Mouse (Mus musculus) lung, postnatal 0 days (tissue): ENCODE measurements around the gene Tgm6. TPM values are rescaled to one million over a fixed set of nuclear protein-coding genes. Genes with fewer than 3 reads are reported as not detected.

Experiments
- ATAC-seq: fragments of 200-750 bp; cut with Nextera tagmentation; 2 replicates; pipeline ENCODE4 v1.8.0; 2017; ENCODE audit warnings: moderate library complexity
- DNase-seq: peaks from one replicate; pipeline ENCODE4 v3.0.0-alpha.2; 2016; ENCODE audit warnings: low spot score
- H3K27ac ChIP-seq: fragments of 300-500 bp; sonication (generic); 2 replicates; pipeline ENCODE4 v1.5.1; 2014; ENCODE audit warnings: antibody characterized with exemption, mild to moderate bottlenecking, low read length, mixed read lengths
- H3K27me3 ChIP-seq: fragments of 300-500 bp; sonication (generic); replicated peaks from 2 replicates; pipeline ENCODE4 v1.6.1; 2014; ENCODE audit warnings: low read length, mixed read lengths; ENCODE audit not compliant: insufficient read depth
- H3K36me3 ChIP-seq: fragments of 300-500 bp; sonication (generic); 2 replicates; pipeline ENCODE4 v1.6.1; 2014; ENCODE audit warnings: low read length, mixed read lengths; ENCODE audit not compliant: insufficient read depth
- H3K4me1 ChIP-seq: fragments of 300-500 bp; sonication (generic); 2 replicates; pipeline ENCODE4 v1.6.1; 2014; ENCODE audit warnings: antibody characterized with exemption, low read depth, low read length, mixed read lengths; ENCODE audit not compliant: insufficient read depth
- H3K4me2 ChIP-seq: fragments of 300-500 bp; sonication (generic); replicated peaks from 2 replicates; pipeline ENCODE4 v1.6.1; 2014; ENCODE audit warnings: low read depth, mild to moderate bottlenecking, low read length, moderate library complexity, mixed read lengths
- H3K4me3 ChIP-seq: fragments of 300-500 bp; sonication (generic); 2 replicates; pipeline ENCODE4 v1.5.1; 2014; ENCODE audit warnings: low read depth, low read length
- H3K9ac ChIP-seq: fragments of 300-500 bp; sonication (generic); replicated peaks from 2 replicates; pipeline ENCODE4 v1.6.1; 2014; ENCODE audit warnings: low read depth, mild to moderate bottlenecking
- H3K9me3 ChIP-seq: fragments of 300-500 bp; sonication (generic); 2 replicates; pipeline ENCODE4 v1.6.1; 2016; ENCODE audit warnings: low read length, mixed read lengths
- CTCF ChIP-seq: IDR thresholded peaks from 2 replicates; pipeline ENCODE4 v1.5.1; 2016; ENCODE audit warnings: antibody characterized with exemption, mild to moderate bottlenecking
- EP300 ChIP-seq: IDR thresholded peaks from 2 replicates; pipeline ENCODE4 v1.6.1; 2016; ENCODE audit warnings: antibody characterized with exemption, mild to moderate bottlenecking, control low read depth
- whole genome bisulfite sequencing: fragments of 180-500 bp; shearing (Covaris S2); extraction: QIAGEN DNeasy Blood & Tissue Kit; methylation state at CpG from one replicate; pipeline ENCODE4 v1.1.7; 2014; 5-methylcytosine and 5-hydroxymethylcytosine counted together
- polyA plus RNA-seq: library from polyadenylated mRNA; unstranded; fragments of >200 nt; fragmentation: Nextera tagmentation; extraction: Ambion mirVana; gene quantifications from 2 replicates; pipeline ENCODE4 v1.2.1, GENCODE M21; 2015

Gene Tgm6
- polyA plus RNA-seq, 1 experiment from 2014 or later, result not detected

DNA sequence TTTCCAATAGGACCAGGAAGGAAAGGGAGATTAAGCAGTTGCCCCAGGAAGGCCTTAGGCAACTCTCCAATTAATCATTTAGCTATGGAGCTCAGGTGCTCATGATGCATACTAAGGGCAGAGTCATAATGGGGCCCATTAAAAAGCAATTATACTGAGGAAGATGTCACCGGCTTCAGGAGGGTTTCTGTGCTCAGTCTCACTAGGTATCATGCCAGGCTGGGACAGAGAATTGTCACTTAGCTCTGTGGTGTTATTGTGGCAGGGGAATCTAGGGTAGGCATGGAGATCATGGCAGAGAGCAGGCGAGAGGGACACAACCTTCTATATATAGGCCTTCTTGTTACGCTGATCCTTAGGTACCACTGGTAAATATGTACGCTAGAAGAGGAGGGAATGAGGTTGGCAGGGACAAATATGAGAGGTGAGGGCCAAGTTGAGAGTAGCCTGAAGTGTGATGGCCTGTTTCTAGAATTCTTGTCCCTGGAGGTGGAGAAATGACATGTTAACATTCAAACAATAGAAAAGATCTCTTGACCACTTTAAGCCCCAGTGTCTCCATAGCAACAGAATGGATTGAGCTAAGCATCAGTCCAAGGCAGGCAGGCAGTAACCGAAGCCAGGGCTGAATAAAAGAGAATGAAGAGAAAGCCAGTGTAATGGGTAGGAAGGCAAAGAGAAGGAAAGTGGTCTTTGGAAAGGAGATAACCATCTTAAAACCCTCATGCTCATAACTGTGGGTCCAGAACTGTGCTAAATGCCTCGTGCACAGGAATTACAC is 13.3 kb downstream of the Tgm6 start:
- Histone ChIP-seq H3K4me3 (no peak overlapping the region), H3K4me1 (no peaks in the 10 kb centered on the region), H3K4me2 (no peak overlapping the region), H3K27ac (no peak overlapping the region), H3K9me3 (no peaks in the 10 kb centered on the region), H3K36me3 (no peaks in the 10 kb centered on the region), H3K27me3 (no peaks in the 10 kb centered on the region), H3K9ac (no peak overlapping the region)
- ATAC-seq, result no peak
- DNase-seq, result no peak
- 67% methylated on average over 6 of the region's 6 CpGs for WGBS
- TF ChIP-seq EP300 (no peak), CTCF (no peak)

DNA sequence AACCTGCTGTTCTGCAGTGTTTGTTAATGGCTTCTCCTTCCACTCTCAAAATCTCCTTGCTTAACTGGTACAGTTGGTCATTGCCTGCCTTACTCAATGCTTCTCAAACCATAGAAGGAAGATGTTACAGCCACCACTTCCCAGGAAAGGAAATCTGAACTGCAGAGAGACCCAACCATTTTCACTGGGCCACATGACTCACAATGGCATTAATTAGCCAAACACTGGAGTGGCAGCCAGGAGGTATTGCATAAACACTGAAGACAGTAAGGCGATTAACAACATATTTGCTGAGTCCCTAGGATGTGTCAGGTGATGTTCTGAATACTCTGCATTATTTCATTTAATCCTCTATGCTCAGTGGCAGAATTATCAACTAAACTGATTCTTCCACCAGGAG is 13.9 kb downstream of the Tgm6 start:
- no peaks in the 10 kb centered on the region for H3K4me1 ChIP-seq
- DNase-seq (no peak), ATAC-seq (no peak)
- WGBS, result 32% methylated on average over 1 of the region's 1 CpGs
- H3K9me3 ChIP-seq, result no peaks in the 10 kb centered on the region
- H3K9ac ChIP-seq, result no peak overlapping the region
- H3K27ac ChIP-seq, result no peak overlapping the region
- H3K4me2 ChIP-seq, result no peak overlapping the region
- H3K4me3 ChIP-seq, result no peak overlapping the region
- H3K27me3 ChIP-seq, result no peaks in the 10 kb centered on the region
- TF ChIP-seq EP300 (no peak), CTCF (no peak)
- H3K36me3 ChIP-seq, result no peaks in the 10 kb centered on the region

DNA sequence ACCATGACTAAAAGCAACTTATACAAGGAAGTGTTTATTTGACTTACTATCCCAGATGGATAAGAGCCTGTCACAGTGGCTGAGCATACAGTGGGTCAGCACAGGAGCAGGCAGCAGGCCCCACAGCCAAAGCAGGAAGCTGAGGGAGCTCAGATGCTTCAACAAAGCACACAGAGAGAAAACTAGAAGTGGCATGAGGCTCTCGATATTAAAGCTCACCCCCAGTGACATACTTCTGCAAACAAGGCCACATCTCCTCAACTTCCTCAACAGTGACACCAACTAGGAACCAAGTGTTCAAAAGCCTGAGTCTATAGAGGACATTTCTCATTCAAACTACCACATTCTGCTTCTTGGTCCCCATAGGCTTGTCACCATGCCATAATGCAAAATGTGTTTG is 17.5 kb downstream of the Tgm6 start:
- DNase-seq (no peak), ATAC-seq (no peak)
- Histone ChIP-seq H3K4me3 (no peak overlapping the region), H3K9me3 (no peaks in the 10 kb centered on the region), H3K27me3 (no peaks in the 10 kb centered on the region), H3K9ac (no peak overlapping the region), H3K27ac (no peak overlapping the region), H3K4me2 (no peak overlapping the region), H3K4me1 (no peaks in the 10 kb centered on the region), H3K36me3 (no peaks in the 10 kb centered on the region)
- no peak for TF ChIP-seq CTCF
- TF ChIP-seq EP300, result no peak
- 14% methylated on average over 1 of the region's 1 CpGs for WGBS

DNA sequence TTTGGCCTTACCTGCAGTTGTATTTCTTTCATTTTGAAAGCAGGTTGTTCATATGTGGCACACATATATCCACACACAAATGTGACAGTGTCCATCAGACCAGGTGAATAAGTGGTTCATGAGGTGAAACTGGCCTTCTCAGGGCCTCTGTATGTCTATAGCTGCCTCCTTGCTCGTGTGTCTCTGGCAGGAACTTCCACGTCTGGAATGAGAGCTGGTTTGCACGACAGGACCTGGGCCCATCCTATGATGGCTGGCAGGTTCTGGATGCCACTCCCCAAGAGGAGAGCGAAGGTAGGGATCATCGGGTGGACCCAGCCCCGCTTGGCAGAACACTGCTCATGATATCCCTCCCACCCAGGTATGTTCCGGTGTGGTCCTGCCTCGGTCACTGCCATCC is 30.8 kb downstream of the Tgm6 start:
- no peaks in the 10 kb centered on the region for H3K9me3 ChIP-seq
- DNase-seq (no peak), ATAC-seq (no peak)
- TF ChIP-seq CTCF, result no peak
- TF ChIP-seq EP300, result no peak
- H3K4me2 ChIP-seq, result no peak overlapping the region
- no peaks in the 10 kb centered on the region for H3K27me3 ChIP-seq
- H3K4me3 ChIP-seq, result no peak overlapping the region
- H3K4me1 ChIP-seq, result no peaks in the 10 kb centered on the region
- 88% methylated on average over 8 of the region's 8 CpGs for WGBS
- H3K27ac ChIP-seq, result no peak overlapping the region
- no peaks in the 10 kb centered on the region for H3K36me3 ChIP-seq
- H3K9ac ChIP-seq, result no peak overlapping the region

DNA sequence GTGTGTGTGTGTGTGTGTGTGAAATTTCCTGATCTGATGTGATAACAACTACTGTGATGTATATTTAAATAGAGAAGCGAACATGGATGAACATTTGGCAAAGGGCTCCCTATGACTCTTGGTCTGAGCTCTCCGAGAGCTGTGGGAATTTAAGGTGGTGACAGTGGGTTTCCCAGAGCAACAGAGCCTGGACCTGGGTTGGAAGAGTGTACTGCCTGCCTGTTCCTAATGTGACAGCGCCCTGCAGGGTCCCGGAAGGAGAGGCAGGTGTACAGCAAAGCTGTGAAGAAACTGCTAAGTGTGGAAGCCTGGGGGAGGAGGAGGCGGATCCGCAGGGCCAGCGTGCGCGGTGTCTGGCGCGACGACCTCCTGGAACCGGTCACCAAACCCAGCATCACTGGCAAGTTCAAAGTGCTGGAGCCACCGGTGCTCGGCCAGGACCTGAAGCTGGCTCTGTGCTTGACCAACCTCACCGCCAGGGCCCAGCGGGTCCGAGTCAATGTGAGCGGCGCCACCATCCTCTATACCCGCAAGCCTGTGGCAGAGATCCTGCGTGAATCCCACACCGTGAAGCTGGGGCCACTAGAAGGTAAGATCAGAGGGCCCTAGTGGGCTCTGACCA is 32.6 kb downstream of the Tgm6 start:
- no peak overlapping the region for H3K27ac ChIP-seq
- no peaks in the 10 kb centered on the region for H3K36me3 ChIP-seq
- ATAC-seq (no peak), DNase-seq (no peak)
- H3K9me3 ChIP-seq, result no peaks in the 10 kb centered on the region
- 70% methylated on average over 20 of the region's 23 CpGs for WGBS
- H3K4me2 ChIP-seq, result no peak overlapping the region
- H3K9ac ChIP-seq, result no peak overlapping the region
- H3K4me3 ChIP-seq, result no peak overlapping the region
- TF ChIP-seq EP300, result no peak
- TF ChIP-seq CTCF, result no peak
- H3K4me1 ChIP-seq, result no peaks in the 10 kb centered on the region
- no peaks in the 10 kb centered on the region for H3K27me3 ChIP-seq

DNA sequence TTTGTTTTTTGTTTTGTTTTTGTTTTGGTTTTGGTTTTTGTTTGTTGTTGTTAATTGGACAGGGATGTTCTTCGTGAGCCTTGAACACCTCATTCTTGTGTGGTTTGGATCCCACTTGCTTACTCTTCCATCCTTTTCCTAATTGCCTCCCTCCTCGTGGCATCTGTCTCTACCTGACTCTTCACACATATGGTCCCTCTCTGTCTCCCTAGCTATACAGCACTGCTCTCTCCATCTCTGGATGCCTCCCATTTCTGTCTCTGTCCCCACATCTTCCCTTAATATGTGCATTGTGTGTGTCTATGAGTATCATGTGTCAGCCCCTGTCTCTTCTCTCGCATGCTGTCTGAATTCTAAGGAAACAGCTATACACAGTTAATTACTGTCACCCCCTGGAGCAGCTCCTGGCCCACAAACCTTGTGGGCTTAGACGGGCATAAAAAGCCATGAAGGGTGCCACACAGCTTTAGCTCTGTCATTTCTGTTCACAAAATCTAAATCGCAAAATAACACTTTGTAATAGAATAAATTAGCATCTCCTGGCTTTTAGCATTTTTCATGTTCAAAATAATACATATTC is 34.0 kb downstream of the Tgm6 start:
- TF ChIP-seq EP300, result no peak
- no peak for TF ChIP-seq CTCF
- no peak for DNase-seq
- Histone ChIP-seq H3K4me3 (no peak overlapping the region), H3K9me3 (no peaks in the 10 kb centered on the region), H3K4me1 (no peaks in the 10 kb centered on the region), H3K27ac (no peak overlapping the region), H3K9ac (no peak overlapping the region), H3K36me3 (no peaks in the 10 kb centered on the region), H3K27me3 (no peaks in the 10 kb centered on the region), H3K4me2 (no peak overlapping the region)
- ATAC-seq, result no peak
- 69% methylated on average over 5 of the region's 5 CpGs for WGBS
